ENCODE assay signal across 8 mouse cellular contexts in genomic region chr7:5014251-5015117, GRCm38 (mm10). TPM values are rescaled to one million over a fixed set of nuclear protein-coding genes. Genes with fewer than 3 reads are reported as not detected.
DNase-seq lines count a peak whose midpoint lies in the region; ATAC-seq lines count a peak whose summit lies in the region.

TSS of gene Zfp524 (plus strand) at chr7:5014415.
TSS of gene Fiz1 (minus strand) at chr7:5014697.

- H3K9ac ChIP-seq in hindbrain, embryonic 16.5 days (ENCODE audit: low read depth, low read length) = peak within 1 kb of the TSS; percentile 66

- no peaks in the 10 kb centered on the region for H3K9me3 ChIP-seq in hindbrain, embryonic 16.5 days (ENCODE audit: control insufficient read depth, low read length)

- peak within 1 kb of the TSS; percentile 51 for H3K4me3 ChIP-seq in hindbrain, embryonic 16.5 days (ENCODE audit: low read length)
- peak within 1 kb of the TSS; percentile 54 for H3K4me3 ChIP-seq in macrophage (ENCODE audit: inconsistent target)

- no peaks in the 10 kb centered on the region for H3K27me3 ChIP-seq in hindbrain, embryonic 16.5 days (replicated peaks; ENCODE audit: control insufficient read depth, insufficient read depth, low read length)

- DNase-seq in T-cell, adult 2 months (ENCODE audit: low spot score) = peak; percentile 96
- peak; percentile 94 to 97 for DNase-seq in cerebellum, postnatal 4 days (ENCODE audit: low spot score in 2 of 2)
- peak; percentile 97 for DNase-seq in gastrocnemius, adult 18-20 months (ENCODE audit: low spot score)
- DNase-seq in left cerebral cortex, adult 18-20 months (ENCODE audit: low spot score in 2 of 2) = peak; percentile 95 to 97
- DNase-seq in right cerebral cortex, adult 18-20 months = peak; percentile 97
- DNase-seq in urinary bladder, postnatal 10 days (ENCODE audit: low spot score) = peak; percentile 88

- H3K27ac ChIP-seq in hindbrain, embryonic 16.5 days (ENCODE audit: low read depth, low read length) = peak within 1 kb of the TSS; percentile 98
- H3K27ac ChIP-seq in macrophage = peak within 1 kb of the TSS; percentile 87

- peaks cover 24% of the 10 kb centered on the region for H3K36me3 ChIP-seq in hindbrain, embryonic 16.5 days (ENCODE audit: control insufficient read depth, insufficient read depth, low read length)
- H3K36me3 ChIP-seq in macrophage (ENCODE audit: inconsistent target) = peaks cover 32% of the 10 kb centered on the region

- H3K4me1 ChIP-seq in hindbrain, embryonic 16.5 days (ENCODE audit: control insufficient read depth, insufficient read depth, low read depth, low read length) = peaks cover 8% of the 10 kb centered on the region

- peaks cover 55% of the 10 kb centered on the region; the same call in 1 of the 2 replicates for H3K79me2 ChIP-seq in macrophage (ENCODE audit: inconsistent target)

- peak; percentile 82 for ATAC-seq in hindbrain, embryonic 16.5 days

- WGBS in hindbrain, embryonic 16.5 days = under 1% methylated on average over 35 of the region's 42 CpGs
- WGBS in macrophage (ENCODE audit: missing documents) = 1% methylated on average over 41 of the region's 42 CpGs

- H3K4me2 ChIP-seq in hindbrain, embryonic 16.5 days (ENCODE audit: low read length) = peak within 1 kb of the TSS; percentile 67

RNA-seq across cellular contexts. Expression of gene Zfp524, which starts in this region (rescaled TPM):
- total RNA-seq in gastrocnemius, adult 18-20 months (2021) = 1 to 10 TPM; 8.0 to 8.5 TPM
- polyA plus RNA-seq in hindbrain, embryonic 16.5 days (2015; fragmentation: Nextera tagmentation; extraction: Ambion mirVana) = 8.0 and 9.3 TPM in 2 replicates
- total RNA-seq in left cerebral cortex, adult 18-20 months (2021) = 1 to 10 TPM; 7.4 to 7.8 TPM
- total RNA-seq in macrophage (2018; cell fraction: chromatin; rRNA removed) = 10 to 100 TPM in 5 of 26 experiments, 1 to 10 TPM in 20, under 1 TPM in 1; 0.82 to 15.8 (median 6.2) TPM
- 10 to 100 TPM in 23 of 26 experiments, 1 to 10 TPM in 3; 7.3 to 21.6 (median 15.8) TPM for total RNA-seq in macrophage (2018; cell fraction: cytosol; rRNA removed)
- 10 to 100 TPM in 10 of 26 experiments, 1 to 10 TPM in 16; 2.6 to 16.1 (median 8.0) TPM for total RNA-seq in macrophage (2018; cell fraction: nucleus; rRNA removed)
- polyA plus RNA-seq in macrophage (2018) = 13.7 to 24.6 TPM (median 14.3 TPM) in 3 replicates

RNA-seq across cellular contexts. Expression of gene Fiz1, which starts in this region (rescaled TPM):
- 10 to 100 TPM; 19.0 to 24.4 TPM for total RNA-seq in gastrocnemius, adult 18-20 months (2021)
- polyA plus RNA-seq in hindbrain, embryonic 16.5 days (2015; fragmentation: Nextera tagmentation; extraction: Ambion mirVana) = 28.8 and 34.4 TPM in 2 replicates
- 10 to 100 TPM; 23.3 to 25.7 TPM for total RNA-seq in left cerebral cortex, adult 18-20 months (2021)
- total RNA-seq in macrophage (2018; cell fraction: chromatin; rRNA removed) = 10 to 100 TPM; 13.0 to 40.4 (median 25.7) TPM
- 10 to 100 TPM; 16.2 to 26.9 (median 24.0) TPM for total RNA-seq in macrophage (2018; cell fraction: cytosol; rRNA removed)
- total RNA-seq in macrophage (2018; cell fraction: nucleus; rRNA removed) = 10 to 100 TPM; 12.4 to 39.0 (median 26.5) TPM
- polyA plus RNA-seq in macrophage (2018) = 16.5 to 21.5 TPM (median 18.2 TPM) in 3 replicates

Comparison
In these comparisons a context has a peak if more than half of its experiments do, and no peak if none do; other contexts are left out.
1. Peak in every context shown above with its lines: DNase-seq, ATAC-seq, H3K4me3 ChIP-seq and H3K27ac ChIP-seq.